Mouse (Mus musculus): ENCODE data around the gene Rpusd1.

Gene Rpusd1

DNA sequence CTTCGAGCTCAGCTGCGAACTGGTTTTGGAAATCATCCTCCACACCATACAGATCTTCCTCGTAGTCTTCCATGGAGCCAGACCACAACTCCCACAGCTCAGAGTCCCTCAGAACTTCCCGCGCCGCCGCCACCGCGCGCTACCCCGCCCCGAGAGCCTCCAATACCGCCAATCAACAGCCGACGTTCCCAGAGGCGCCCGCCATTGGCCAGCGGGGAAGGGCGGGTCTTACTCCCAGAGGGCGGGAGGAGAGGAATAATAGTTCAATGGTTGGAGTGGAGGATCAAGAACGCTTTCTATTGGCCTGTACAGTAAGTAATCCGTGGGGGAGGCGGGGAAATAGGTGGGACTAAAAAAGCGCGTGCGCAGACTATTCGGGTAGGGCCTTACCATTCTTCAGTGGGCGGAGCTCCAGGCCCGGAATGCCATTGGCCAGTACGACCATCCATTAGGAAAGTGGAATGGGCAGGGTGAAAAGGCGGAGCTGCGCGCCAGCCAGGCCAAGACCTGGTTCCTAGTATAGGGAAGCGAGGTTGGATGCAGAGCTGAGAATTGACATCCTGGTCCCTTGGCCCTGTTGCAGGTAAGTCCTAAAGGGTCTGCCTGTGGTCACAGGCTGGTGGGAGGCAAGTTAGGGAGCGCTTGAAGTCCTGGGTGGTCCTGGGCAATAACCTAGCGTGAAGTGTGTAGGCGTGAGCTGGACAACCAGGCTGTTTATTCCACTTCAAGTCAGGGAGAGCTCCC is at the start of gene Rpusd1, which contains the start of gene Chtf18:
Rpusd1 (plus strand) TSS at position 406 of the 744 bp plus-strand sequence.
Chtf18 (minus strand) TSS at position 155 of the 744 bp plus-strand sequence.
- peak; percentile 100 for DNase-seq (ENCODE audit: low spot score)

DNA sequence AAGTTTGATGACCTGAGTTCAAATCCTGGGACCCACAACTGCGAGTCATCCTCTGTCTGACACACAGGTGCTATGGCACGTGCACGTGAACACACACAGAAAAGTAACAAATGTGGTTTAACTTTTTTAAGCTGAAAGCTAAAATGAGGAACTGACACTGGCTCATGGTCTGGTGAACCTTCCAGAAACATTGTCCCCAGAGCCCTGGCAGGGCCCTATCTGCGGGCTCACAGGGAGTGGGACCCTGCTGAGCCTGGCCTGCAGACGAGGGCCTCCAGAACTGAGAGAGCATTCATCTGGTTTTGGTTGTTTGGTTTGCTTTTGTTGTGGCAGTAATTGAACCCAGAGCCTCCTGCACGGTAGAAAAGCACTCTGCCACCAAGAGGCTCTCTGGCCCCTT is 49.5 kb upstream of the Rpusd1 start:
- no peak for DNase-seq (ENCODE audit: low spot score)

DNA sequence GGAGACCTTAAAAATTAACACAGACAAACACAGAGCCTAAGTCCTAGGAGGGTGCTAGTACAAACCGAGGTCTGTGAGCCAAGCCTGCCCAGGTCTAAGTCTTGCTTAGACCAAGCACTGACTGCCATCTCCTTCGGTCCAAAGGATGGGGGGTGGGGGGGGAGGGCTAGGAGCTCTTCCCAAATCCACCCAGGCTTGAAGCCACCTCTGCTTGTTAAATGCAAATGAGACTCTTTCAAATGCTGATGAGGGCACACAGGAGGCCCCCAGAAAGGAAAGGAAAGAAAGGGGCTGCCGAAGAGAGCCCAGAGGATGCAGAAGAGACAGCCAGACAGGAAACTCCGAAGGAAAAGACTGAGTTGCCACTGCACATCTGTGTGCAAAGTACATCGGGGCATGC is 47.7 kb upstream of the Rpusd1 start:
- no peak for DNase-seq (ENCODE audit: low spot score)

DNA sequence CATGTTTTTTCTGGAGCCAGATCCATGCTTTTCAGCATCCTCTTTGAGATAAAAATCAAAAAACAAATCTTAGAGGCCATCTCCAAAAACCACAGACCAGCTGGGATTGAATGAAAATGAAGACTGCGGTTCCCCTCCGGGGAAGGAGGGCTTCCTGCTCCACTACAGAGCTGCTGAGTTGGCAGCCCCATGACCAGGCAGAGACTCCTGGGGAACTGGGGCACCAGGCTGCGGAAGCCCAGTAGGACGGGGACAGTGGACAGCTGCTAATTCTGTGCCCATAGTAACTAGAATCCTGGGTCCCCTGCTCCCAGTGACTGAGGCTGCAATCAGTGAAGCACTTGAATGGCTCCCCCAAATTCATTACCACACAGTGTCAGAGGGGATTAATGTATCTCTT is 45.8 kb upstream of the Rpusd1 start:
- DNase-seq (ENCODE audit: low spot score): no peak

DNA sequence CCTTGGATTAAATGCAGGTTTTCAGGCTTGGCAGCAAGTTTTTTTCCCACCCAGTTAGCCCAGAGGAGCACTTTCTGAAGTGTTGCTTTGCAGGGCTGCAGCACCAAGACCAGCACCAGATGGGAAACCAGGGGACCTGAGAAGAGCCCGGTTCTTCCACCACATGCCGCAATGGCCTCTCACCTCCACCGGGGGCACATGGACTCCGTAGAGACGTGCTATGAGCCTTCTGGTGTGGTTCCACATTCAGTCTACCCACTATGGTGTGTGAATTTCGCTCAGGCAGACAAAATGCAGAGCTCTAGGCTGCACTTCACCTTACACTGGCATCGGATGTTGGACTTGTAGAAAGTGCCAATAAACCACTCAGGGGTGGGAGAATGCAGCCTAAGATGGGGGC is 41.1 kb upstream of the Rpusd1 start:
- no peak for DNase-seq (ENCODE audit: low spot score)

DNA sequence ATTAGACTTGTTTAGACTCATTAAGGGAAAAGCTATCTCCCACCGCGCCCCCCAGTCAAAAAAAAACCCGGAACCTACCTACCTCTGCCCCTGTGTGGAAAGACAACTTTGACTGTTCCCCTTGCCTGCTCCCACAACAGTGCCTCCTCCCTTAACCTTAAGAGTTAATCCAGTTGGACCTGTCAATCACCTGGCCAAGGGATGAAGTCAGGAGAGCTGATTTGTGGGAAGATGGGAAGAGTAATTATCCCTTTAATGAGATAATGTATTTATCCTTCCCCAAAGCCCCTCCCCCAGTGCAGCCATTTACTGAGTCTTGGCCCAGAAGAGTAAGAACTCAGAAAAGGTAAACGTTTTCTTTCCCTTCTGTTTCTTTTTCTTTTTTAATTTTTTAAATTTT is 38.5 kb upstream of the Rpusd1 start:
- DNase-seq (ENCODE audit: low spot score): no peak

DNA sequence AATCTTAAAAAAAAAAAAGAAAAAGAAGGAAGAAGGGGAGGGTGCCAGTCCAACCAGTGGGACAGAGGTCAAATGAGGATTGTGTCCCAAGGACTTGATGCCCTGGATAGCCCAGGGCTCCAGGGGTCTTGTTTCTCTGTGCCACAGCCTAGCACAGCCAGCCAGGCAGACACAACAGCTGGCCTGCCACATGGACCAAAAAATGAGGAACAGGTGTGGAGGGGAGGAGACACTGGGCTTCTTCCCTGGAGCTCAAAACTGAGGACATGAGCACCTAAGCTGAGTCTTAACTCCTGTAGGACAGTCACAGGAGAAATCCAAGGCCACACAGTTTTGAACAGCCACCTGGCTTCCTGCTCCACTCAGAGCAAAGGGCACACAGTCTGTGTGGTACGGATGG is 31.2 kb upstream of the Rpusd1 start:
- no peak for DNase-seq (ENCODE audit: low spot score)

DNA sequence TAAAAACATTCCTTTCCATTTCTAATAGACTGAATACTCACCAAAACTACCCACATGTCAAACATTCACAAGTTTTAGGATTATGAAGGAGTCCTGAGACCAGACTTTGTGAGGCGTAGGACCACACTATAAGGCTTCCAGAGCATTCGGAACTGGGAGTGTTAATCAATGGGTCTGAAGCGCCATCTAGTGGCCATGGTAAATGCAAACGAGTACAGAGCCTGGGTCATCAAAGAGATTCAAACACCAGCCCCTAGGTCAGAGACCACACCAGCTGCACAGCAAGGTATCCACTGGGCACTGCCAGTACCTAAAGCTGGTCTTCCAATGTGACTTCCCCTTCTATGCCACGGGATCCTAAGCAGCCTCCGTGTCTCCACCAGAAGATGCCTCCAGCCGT is 29.0 kb upstream of the Rpusd1 start:
- DNase-seq (ENCODE audit: low spot score): peak; percentile 64

DNA sequence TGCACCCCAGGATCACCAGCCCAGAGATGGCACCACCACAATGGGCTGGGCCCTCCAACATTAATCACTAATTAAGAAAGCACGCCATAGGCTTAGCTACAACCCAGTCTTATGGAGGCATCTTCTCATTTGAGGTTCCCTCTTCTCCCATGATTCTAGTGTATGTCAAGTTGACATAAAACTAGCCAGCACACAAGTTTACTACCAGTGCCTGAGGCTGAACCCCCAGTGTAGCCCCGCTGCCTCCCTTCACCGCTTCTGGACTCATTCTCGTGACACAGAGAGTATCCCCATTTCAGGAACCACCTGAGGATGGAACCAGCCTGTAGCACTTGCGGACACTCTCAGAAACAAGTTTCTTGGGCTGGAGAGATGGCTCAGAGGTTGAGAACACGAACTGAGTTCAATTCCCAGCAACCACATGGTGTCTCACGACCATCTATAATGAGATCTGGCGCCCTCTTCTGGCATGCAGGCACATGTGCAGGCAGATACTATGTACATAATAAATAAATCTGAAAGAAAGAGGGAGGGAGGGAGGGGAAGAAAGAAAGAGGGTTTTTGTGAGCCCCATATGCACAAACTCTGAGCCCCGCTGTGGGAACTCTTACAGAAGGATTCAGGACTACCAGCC is 26.5 kb upstream of the Rpusd1 start:
- DNase-seq (ENCODE audit: low spot score): no peak

DNA sequence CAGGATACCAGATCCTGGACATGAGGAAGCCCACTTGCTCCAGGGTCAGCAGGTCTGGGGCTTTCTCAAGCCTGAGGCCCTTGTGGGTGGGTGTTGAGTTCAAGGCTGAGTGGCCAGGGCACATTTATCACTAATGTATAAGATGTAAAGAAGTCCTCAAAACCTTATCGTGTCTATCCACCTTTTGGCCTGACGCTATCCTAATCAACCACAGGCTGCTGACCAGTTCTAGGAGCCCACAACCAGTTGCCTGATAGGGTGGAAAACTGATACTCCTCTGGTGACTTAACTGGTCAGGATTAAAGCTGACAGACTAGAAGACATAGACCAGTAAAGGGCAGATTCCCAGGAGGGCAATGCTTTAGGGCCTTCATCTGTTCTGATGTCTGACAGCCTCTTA is 17.5 kb upstream of the Rpusd1 start:
- DNase-seq (ENCODE audit: low spot score): no peak

DNA sequence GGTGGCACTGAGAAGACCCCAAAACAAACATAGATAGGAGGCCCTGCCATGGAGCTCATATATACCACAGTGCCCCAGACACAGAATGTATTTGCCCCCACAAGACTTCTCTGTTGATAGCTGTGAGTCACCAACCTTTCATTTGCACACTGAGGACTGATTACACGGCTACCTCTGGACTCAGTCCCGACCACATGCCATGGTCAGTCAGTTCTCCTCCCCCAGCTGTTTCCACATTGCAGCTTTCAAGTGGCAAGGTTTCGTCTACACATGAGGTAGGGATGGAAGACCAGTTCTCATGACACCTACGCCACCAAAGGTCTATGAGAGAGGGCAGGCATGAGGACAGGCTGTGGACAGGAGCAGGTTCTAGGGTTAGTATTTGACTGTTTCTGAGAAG is 16.3 kb upstream of the Rpusd1 start:
- no peak for DNase-seq (ENCODE audit: low spot score)

DNA sequence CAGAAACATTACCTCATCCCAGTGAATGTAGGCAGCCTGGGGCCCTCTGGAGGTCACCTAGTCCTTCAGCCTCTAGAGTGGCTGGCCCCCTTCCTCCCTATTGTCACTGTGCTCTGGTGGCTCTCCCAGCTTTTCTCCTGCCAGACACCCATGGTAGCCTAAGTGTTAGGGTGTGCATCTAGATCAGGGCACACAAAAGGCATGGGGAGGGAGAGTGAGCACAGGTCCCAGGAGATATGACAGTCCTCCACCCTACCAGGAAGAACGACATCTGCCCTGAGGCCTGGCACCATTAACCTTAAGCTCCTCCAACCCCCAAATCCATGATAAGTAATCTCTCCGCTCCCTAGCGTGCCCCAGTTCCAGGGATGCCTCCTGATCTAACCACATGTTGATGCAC is 11.8 kb upstream of the Rpusd1 start:
- DNase-seq (ENCODE audit: low spot score): no peak

DNA sequence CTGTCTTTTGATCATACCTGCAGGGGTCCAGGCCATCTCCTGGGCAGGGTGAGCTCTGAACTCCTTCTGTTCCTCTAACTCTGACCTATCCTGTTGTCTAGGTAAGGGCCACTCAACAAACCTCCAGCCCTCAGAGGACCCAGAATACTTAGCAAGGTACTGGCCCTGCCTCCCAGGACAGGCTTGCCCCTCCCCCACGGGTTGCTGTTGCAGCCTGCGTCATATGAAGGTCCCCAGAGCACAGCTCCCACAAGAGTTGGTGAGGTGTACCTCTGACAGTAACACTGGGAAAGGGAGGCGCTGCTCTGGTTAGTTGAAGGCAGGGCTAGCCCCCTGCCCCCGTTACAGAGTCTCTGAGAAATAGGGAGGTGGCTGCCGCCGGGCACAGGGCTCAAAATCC is 11.3 kb upstream of the Rpusd1 start:
- no peak for DNase-seq (ENCODE audit: low spot score)

DNA sequence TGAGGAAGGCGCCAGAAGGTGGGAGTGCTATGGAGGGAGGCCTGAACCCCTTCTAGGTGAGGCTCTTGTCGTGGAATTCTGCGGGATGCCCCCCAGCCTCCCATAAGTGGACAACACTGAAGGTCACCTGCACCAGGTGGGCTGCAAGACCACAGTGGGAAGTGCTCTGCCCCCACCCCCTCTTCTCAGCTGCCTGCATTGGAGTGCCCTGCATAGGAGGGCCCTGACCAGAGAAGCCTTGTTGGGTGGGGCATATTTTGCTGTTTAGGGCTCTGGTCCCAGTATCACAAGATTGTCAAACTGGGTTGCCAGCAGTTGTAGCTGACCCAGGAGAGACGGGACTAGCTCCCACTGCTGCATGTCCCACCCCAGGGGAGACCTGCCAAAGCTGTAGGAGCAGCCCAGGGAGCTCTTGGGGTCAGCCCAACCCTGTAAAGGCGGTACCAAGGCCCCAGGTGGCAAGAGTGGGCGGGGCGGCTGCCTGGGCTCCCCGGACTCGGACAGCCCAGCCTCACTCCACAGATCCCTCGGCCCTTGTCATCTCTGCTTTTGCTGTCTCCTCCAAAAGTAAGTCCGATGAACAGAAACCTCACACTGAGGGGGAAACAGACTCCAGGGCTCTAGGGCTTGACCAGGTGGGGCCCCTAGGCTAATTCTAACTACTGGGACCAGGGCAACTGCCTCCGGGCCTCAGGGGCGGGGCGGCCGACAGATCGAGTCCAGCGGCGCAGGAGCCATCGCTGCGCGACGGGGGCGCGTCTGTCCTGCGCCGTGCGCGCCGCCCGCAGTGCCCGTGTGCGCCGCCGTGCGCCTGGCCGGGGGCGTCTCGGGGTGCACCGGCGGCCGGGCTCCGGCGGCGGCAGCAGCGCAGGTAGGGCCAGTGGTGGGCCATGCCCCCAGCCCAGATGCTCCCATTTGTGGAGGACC is 10.5 kb upstream of the Rpusd1 start, which contains the start of gene Gng13:
Gng13 (plus strand) TSS at position 461 of the 927 bp plus-strand sequence.
- no peak for DNase-seq (ENCODE audit: low spot score)

DNA sequence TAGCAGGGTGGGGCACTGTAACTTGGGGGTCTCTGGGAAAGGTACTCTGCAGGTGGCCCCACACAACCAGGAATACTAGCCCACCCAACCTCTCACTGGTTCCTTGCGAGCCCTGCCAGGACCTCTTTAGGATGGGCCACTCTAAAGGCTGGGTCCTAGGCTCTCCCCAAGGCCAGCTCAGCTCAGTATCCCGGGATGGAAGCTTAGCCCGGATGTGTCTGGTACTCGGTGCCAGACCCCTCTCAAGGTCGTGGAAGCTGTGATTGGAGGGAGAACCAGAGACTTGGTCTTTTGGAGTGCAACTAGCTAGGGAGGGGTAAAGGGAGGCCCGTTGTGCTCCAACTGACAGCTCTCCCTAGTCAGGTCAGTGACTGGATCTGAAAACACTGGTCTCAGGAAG is 9.8 kb upstream of the Rpusd1 start:
- no peak for DNase-seq (ENCODE audit: low spot score)

DNA sequence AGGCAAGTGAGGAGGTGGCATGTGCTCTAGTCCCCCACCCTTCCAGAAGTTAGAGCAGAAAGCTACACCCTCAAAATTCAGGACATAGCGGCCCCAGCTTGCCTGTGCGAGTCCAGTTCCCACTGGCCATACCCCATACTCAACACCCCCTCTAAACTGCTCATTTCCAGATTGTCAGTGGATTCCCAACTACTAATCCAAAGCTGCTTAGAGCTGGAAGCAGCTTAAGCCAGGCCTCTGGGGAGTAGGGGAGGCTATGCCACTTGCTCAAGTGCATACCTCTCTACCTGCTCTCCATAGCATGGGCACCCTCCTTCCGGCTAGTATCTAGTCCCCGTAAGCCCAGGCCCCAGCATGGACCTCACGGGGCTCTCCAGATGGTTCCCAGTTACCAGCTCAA is 6.0 kb upstream of the Rpusd1 start:
- DNase-seq (ENCODE audit: low spot score): no peak

DNA sequence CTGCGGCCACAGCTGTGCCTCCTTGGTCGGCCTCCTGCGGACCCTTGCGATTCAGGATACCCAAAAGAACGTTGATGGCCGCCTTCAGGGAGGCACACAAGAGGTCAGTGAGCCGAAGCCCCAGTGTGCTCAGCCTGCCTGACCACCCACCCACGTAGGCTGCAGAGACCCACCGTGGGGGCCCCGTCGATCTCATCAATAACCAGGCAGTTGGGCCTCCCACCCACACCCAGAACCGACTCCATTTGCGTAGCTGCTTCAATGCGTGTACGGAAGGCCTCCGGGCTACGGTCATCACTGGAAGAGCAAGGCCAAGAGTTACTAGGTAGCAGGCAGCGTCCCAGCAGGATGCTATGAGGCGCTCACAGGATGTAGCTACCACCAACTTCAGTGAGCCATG is 4.0 kb upstream of the Rpusd1 start:
- no peak for DNase-seq (ENCODE audit: low spot score)

DNA sequence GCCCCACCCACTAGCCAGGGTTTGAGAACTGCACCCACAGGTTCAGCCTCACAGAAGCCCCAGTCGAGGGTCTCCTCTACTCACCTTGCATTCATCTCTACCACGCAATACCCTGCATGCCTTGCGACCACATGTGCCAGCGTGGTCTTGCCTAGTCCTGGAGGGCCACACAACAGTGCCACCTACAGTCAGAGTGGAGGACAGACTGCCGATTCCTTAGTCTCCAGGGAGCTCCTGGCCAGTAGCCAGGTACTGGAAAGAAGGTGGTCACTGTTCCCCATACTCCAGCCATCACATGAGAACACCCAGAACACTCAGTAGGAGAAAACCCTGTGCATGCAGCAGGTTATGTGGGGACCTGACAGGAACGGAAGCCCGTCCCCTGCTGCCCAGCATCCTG is 3.6 kb upstream of the Rpusd1 start:
- no peak for DNase-seq (ENCODE audit: low spot score)

DNA sequence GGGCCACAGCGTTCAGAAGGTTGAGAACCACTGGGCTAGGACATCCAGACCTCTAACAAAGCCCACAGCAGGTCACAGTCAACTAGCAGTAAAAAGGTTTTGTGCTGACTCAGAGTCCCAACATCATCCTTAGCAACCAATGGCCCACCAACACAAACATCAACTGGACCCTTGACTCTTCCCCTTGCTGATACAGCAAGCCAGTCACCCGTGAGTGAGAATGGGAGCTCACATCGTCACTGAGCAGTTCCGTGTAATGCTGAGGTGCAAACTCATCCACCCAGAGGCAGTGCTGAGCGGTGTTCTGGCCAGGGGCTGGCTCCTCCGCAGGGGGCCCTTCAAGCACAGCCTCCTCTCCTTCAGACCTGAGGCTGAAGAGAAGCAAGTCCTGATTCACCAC is 2.2 kb upstream of the Rpusd1 start:
- no peak for DNase-seq (ENCODE audit: low spot score)

DNA sequence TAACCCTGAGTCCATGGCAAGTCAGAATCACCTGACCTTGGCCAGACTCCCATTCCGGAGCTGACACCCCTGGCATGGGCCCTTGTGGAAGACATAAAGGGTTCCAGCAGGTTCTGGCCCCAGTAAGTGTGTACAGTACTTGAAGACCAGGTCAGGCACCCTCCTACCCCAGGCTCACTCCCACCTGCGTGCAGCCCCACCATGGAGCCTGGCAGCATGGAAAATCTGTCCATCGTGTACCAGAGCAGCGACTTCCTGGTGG is 470 bp downstream of the Rpusd1 start:
- DNase-seq (ENCODE audit: low spot score): no peak

DNA sequence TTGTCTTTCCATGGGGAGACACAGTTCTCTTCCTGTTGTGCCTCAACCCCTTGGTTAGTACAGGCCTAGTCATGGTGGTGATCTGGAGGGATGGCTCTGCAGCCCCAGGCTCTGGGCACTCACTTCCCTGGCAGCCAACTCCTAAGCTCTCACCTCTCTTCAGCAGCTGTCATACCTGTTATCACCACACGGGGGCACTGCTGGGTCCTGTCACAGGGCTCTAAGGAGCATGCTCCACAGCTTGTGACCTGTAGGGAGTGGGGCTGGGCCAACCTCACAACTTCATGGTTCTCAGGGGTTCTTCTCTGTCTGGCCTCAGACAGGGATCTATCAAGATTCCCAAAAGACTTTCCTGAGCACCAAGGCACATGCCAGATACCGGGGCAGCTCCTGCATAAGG is 4.6 kb downstream of the Rpusd1 start:
- peak; percentile 71 for DNase-seq (ENCODE audit: low spot score)

DNA sequence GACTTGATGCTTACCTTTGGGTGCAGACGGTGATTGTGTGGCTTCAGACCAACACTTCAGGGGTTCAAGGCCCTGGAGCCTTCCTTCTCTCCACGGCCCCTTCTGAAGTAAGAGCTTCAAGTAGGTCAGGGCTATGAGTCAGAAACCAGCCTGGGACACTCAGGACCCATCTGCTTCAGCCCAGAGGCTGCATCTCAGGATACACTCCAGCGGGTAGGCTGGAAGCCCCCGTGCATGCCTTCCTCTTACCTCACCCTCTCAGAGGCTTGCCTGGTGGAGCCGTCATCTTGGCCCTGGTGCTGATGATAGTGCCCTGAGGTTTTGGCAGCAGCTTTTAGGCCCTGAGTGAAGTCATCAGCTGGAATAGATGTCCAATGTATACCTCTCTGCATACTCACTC is 7.8 kb downstream of the Rpusd1 start:
- DNase-seq (ENCODE audit: low spot score): no peak

DNA sequence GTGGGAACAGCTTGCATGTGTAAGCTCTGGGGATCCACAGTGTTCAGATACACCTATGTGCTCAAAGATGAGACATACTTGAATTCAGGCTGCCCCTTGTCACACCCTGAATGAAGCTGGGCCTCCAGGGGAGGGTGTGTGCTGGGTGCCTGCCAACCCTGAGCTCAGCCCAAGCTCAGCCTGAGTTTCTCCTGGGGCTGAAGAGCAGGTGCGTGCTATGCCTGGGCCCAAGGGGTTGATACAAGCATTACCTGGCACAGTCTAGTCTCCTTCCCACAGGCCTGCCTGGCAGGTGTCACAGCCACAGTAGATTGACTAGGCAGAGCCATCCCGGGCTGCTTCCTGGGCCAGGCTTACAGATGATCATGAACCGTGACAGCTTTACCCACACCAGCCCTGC is 8.3 kb downstream of the Rpusd1 start, which contains the start of gene Mslnl:
Mslnl (plus strand) TSS at position 298 of the 400 bp plus-strand sequence.
- DNase-seq (ENCODE audit: low spot score): no peak

Measured in left cerebral cortex, adult 11 months (tissue).